Comparison of ENCODE assay signal across 8 mouse cellular contexts in the genomic region with DNA sequence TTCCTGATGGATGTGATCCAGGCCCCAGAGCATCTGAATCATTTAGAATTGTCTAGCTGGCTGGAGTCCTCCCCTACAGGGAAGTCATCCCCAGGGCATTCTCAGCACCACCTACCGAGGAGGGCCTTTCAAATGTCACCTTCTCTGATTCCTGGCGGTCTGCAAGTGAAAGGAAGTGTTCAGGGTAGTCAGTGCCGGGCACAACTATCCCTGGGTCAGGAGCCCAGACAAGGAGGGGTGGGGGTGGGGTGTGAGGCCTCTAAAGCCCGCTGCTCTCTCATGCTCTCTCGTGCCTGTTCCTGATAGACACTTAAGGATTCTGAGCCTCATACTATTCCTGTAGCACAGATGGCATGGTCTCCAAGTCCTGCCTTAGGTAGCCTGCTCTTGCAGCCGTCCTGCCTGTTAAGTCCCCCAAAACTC. TPM values are rescaled to one million over a fixed set of nuclear protein-coding genes. Genes with fewer than 3 reads are reported as not detected.
DNase-seq lines count a peak whose midpoint lies in the region; ATAC-seq and TF ChIP-seq lines count a peak whose summit lies in the region.

No protein-coding gene starts in this region.

- no peak for TF ChIP-seq POLR2A in brain, embryonic 14.5 days (IDR thresholded peaks at IDR 0.05; ENCODE audit: borderline replicate concordance, extremely low read depth, insufficient read depth, insufficient read length, poor library complexity, severe bottlenecking)

- H3K9ac ChIP-seq in heart, embryonic 11.5 days (ENCODE audit: low read depth, low read length): peak overlapping the region; percentile 69; the same call in 1 of the 2 replicates
- no peak overlapping the region for H3K9ac ChIP-seq in kidney, embryonic 15.5 days
- H3K9ac ChIP-seq in neural tube, embryonic 14.5 days (replicated peaks; ENCODE audit: low read depth, low read length): no peak overlapping the region

- H3K36me3 ChIP-seq in heart, embryonic 11.5 days (ENCODE audit: control insufficient read depth, insufficient read depth, low read length): peaks cover 9% of the 10 kb centered on the region; the same call in 1 of the 2 replicates
- peaks cover 18% of the 10 kb centered on the region for H3K36me3 ChIP-seq in kidney, embryonic 15.5 days
- H3K36me3 ChIP-seq in neural tube, embryonic 14.5 days (ENCODE audit: control insufficient read depth, insufficient read depth, low read length): no peaks in the 10 kb centered on the region

- 0 out of 2 replicates have a peak, but pooled peaks cover 3% of the 10 kb centered on the region for H3K27me3 ChIP-seq in heart, embryonic 11.5 days (ENCODE audit: control insufficient read depth, insufficient read depth, low read length)
- H3K27me3 ChIP-seq in kidney, embryonic 15.5 days: peaks cover 8% of the 10 kb centered on the region; the same call in 1 of the 2 replicates
- no peaks in the 10 kb centered on the region for H3K27me3 ChIP-seq in neural tube, embryonic 14.5 days (ENCODE audit: control insufficient read depth, insufficient read depth, low read length)

- H3K4me3 ChIP-seq in heart, embryonic 11.5 days (ENCODE audit: low read depth, low read length): no peak overlapping the region
- no peak overlapping the region for H3K4me3 ChIP-seq in kidney, embryonic 15.5 days (replicated peaks)
- H3K4me3 ChIP-seq in neural tube, embryonic 14.5 days (ENCODE audit: low read depth, low read length): no peak overlapping the region

- peak overlapping the region; percentile 88 for H3K27ac ChIP-seq in heart, embryonic 11.5 days (ENCODE audit: low read depth, low read length)
- H3K27ac ChIP-seq in kidney, embryonic 15.5 days: peak overlapping the region; percentile 25; the same call in 1 of the 2 replicates
- H3K27ac ChIP-seq in neural tube, embryonic 14.5 days (ENCODE audit: low read depth, low read length): peak overlapping the region; percentile 69

- ATAC-seq in heart, embryonic 11.5 days (replicated peaks; ENCODE audit: insufficient number of reproducible peaks, low FRiP score, low TSS enrichment): 0 out of 2 replicates have a peak, but pooled peaks have one; percentile 20
- ATAC-seq in kidney, embryonic 15.5 days (replicated peaks; ENCODE audit: low FRiP score): no peak
- ATAC-seq in neural tube, embryonic 14.5 days (ENCODE audit: low read depth): peak; percentile 44

- TF ChIP-seq CTCF in brain, embryonic 14.5 days (IDR thresholded peaks at IDR 0.05; ENCODE audit: borderline replicate concordance, extremely low read depth, insufficient read depth, insufficient read length): no peak

- peaks cover 23% of the 10 kb centered on the region for H3K4me1 ChIP-seq in heart, embryonic 11.5 days (ENCODE audit: control insufficient read depth, insufficient read depth, low read length)
- H3K4me1 ChIP-seq in kidney, embryonic 15.5 days: peaks cover 27% of the 10 kb centered on the region
- peaks cover 12% of the 10 kb centered on the region for H3K4me1 ChIP-seq in neural tube, embryonic 14.5 days (ENCODE audit: control insufficient read depth, insufficient read depth, low read length)

- DNase-seq in adrenal gland, adult 2 months: peak; percentile 57
- DNase-seq in adrenal gland, postnatal 4 days (ENCODE audit: low spot score in 2 of 2): no peak
- DNase-seq in brain, embryonic 14.5 days (ENCODE audit: low read depth): peak; percentile 43
- no peak for DNase-seq in urinary bladder, adult 2 months (ENCODE audit: low spot score)
- no peak for DNase-seq in adrenal gland, postnatal 25 days

- peak overlapping the region; percentile 72 for H3K4me2 ChIP-seq in heart, embryonic 11.5 days
- peak overlapping the region; percentile 64; the same call in 1 of the 2 replicates for H3K4me2 ChIP-seq in kidney, embryonic 15.5 days
- no peak overlapping the region for H3K4me2 ChIP-seq in neural tube, embryonic 14.5 days (ENCODE audit: low read depth, low read length)

- WGBS in heart, embryonic 11.5 days (ENCODE audit: insufficient replicate concordance): 8% methylated on average over 6 of the region's 6 CpGs
- WGBS in kidney, embryonic 15.5 days: 32% methylated on average over 6 of the region's 6 CpGs
- 15% methylated on average over 6 of the region's 6 CpGs for WGBS in neural tube, embryonic 14.5 days

- no peaks in the 10 kb centered on the region for H3K9me3 ChIP-seq in heart, embryonic 11.5 days (replicated peaks; ENCODE audit: control insufficient read depth, low read length)
- no peaks in the 10 kb centered on the region for H3K9me3 ChIP-seq in kidney, embryonic 15.5 days (replicated peaks)
- no peaks in the 10 kb centered on the region for H3K9me3 ChIP-seq in neural tube, embryonic 14.5 days (ENCODE audit: control insufficient read depth, low read length)

RNA-seq across cellular contexts. Expression of a gene that starts 7.2 kb away (rescaled TPM):
- total RNA-seq in adrenal gland, adult 2 months (2021): 10 to 100 TPM; 61.4 to 91.7 TPM
- 26.4 and 50.5 TPM in 2 replicates for polyA plus RNA-seq in adrenal gland, adult 2 months (2012; rRNA removed)
- total RNA-seq in adrenal gland, postnatal 4 days (2021): 10 to 100 TPM; 44.4 to 48.6 TPM
- 2.2 and 4.0 TPM in 2 replicates for polyA plus RNA-seq in brain, embryonic 14.5 days (2012; rRNA removed)
- 15.2 and 16.2 TPM in 2 replicates for polyA plus RNA-seq in heart, embryonic 11.5 days (2014; fragmentation: Nextera tagmentation; extraction: Ambion mirVana)
- polyA plus RNA-seq in kidney, embryonic 15.5 days (2015; fragmentation: Nextera tagmentation; extraction: Ambion mirVana): 15.9 and 16.0 TPM in 2 replicates
- 4.0 and 4.4 TPM in 2 replicates for polyA plus RNA-seq in neural tube, embryonic 14.5 days (2014; fragmentation: Nextera tagmentation; extraction: Ambion mirVana)
- 17.9 and 35.1 TPM in 2 replicates for polyA plus RNA-seq in urinary bladder, adult 2 months (2012; rRNA removed)
- total RNA-seq in adrenal gland, postnatal 25 days (2021): 191 and 201 TPM in 2 replicates

Comparison
In these comparisons a context has a peak if more than half of its experiments do, and no peak if none do; other contexts are left out.
1. DNase-seq: peak in adrenal gland, adult 2 months (single experiment) and brain, embryonic 14.5 days (single experiment); none in adrenal gland, postnatal 4 days (0 of 2), urinary bladder, adult 2 months (single experiment) and adrenal gland, postnatal 25 days (single experiment).
2. H3K27ac ChIP-seq: peak in every context shown above with its lines; median percentile 88 in heart, embryonic 11.5 days; 69 in neural tube, embryonic 14.5 days; 25 in kidney, embryonic 15.5 days.